Mouse (Mus musculus) layer of hippocampus, postnatal 25 days (tissue): ENCODE measurements around the gene 2610301B20Rik. TPM values are rescaled to one million over a fixed set of nuclear protein-coding genes. Genes with fewer than 3 reads are reported as not detected.
"Not testable (repeated sequence)": the region's sequence is repeated elsewhere in the genome, so short reads cannot be mapped to it uniquely, and the experiment has no call there.

Source experiments
- DNase-seq, 2 experiments: peaks; one replicate each; pipeline ENCODE4 v3.0.0; 2022; ENCODE audit warnings: mixed read lengths in 2 of 2, low spot score in 1 of 2; ENCODE audit errors: extremely low spot score in 1 of 2
- total RNA-seq, 2 experiments: library from RNA; stranded (reverse); gene quantifications; 2 replicates each; pipeline ENCODE4 v1.2.3; 2021

Gene 2610301B20Rik
- total RNA-seq, 2 experiments from 2014 or later: 35.5 to 37.6 TPM

GRCm38 (mm10) chr4:10905234-10905801 is 31.0 kb downstream of the 2610301B20Rik start:
- DNase-seq: no peak

DNA sequence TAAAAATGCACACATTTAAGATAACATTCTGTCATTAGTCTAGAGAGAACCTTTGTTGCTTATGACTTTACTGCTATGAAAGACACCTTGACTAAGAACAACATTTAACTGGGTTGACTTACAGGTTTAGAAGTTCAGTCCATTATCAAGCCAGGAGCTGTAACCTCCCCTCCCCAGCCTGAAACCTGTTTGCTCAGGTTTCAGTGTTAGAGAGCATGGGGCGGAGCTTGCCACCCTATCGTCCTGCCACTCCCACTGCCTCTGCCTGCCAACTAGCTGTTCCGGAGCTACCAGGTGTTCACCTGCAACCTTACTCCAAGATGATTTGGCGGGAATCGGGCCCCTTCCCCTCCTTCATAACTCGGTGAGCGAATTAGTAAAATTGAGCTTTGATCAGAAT is 37.1 kb downstream of the 2610301B20Rik start:
- not testable (repeated sequence) for DNase-seq

DNA sequence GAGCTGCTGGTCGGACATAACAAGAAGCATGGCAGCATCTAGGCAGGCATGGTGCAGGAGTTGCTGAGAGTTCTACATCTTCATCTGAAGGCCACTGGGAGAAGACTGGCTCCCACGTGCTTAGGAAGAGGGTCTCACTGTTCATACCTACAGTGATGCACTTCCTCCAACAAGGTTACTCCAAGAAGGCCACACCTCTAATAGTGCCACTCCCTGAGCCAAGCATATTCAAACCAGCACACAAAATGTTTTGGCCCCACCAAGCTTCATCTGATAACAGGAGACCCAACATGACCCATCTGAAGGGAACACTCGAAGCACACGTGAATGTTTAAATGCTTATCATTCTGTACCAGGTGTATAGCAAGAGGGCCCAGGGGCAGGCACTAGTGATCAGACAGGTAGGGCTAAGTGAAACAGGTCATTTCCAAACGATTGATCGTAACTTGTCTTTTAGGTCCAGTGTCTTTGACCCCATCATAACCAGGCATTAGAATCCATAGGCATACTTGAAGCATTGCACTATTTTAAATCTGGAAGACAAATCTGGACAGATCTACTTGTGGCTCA is 37.7 kb downstream of the 2610301B20Rik start:
- no peak for DNase-seq

DNA sequence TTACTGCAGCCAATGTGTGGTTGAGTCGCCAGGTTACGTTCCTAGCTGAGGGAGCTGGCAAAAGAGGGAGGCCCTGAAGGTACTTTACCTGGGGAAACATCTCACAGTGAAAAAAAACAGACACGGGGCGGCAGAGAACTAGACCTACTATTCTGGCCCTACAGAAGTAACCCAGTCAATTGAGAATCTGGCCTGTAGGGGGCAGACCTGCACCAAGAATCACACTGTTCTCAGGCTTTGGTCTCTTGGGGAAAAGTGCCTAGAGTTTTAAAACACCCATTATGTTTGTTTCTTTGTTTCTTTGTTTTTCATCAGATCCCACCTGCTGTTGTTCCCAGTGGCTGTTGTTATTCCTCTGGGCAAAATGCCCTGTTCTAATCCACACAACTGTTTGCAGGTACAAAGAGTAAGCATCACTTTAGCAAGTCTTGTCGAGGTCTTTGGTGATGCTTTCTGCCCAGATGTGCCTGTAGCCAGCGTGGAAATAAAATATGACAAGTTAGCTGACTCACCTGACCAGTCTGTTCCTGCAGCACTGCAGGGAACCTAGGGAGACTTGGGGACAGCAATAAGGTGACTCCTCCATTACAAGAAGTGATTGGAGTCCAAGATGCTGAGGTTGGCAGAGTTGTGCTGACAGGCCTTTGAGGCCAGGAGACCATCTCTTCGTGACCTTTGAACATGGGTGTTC is 38.5 kb downstream of the 2610301B20Rik start:
- DNase-seq: peak; percentile 87 to 99

GRCm38 (mm10) chr4:10913409-10913808 is 39.1 kb downstream of the 2610301B20Rik start:
- no peak for DNase-seq

GRCm38 (mm10) chr4:10914766-10915165 is 40.5 kb downstream of the 2610301B20Rik start:
- DNase-seq: no peak

DNA sequence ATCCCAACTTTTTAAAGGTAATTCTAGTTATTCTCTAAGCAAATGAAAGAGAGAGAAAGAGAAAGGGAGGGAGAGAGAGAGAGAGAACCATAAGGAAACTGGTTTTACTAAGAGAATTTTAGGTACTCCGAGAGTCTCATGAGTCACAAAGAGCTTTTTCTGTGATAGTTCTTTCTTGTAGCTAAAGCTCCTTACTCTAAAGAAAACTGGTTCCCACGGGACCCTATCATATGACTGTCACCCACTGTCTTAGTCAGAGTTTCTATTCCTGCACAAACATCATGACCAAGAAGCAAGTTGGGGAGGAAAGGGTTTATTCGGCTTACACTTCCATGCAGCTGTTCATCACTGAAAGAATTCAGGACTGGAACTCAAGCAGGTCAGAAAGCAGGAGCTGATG is 41.0 kb downstream of the 2610301B20Rik start:
- no peak for DNase-seq

DNA sequence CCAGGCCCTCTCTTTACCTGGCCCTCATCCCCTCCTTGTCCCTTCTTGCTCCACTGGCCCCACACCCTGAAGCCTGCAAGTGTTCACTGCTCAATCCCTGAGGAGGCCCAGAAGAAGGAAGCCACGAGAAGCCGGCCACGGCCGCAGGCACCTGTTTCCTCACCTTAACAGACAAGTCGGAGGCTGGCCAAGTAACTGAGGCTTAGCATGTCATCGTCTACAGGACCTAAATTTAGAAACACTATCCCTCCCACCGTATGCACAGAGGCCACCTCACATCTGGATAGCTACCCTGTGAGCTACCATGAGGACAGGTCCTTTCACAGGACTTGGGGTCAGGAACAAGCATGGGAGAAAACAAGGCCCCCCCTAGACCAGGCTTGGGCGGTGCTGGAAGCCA is 44.1 kb downstream of the 2610301B20Rik start:
- no peak for DNase-seq

DNA sequence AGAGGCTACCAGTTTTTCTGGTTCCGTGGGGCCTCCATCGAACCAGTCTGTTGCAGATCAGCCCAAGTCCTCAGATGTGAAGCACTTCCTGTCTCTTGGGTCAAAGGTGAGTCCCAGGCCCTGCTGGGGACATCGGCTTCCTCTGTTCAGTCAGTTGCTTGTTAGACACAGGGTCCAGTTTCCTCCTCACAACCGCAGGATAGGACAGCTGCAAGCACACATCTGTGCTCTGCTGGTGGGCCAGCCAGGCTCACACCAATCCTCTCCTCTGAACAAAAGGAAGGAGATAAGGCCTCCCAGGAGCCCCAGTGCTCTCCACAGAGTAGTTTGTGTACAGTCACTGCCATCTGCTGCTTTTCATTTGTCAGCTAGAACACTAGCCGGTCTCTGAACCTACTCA is 44.8 kb downstream of the 2610301B20Rik start:
- DNase-seq: no peak

DNA sequence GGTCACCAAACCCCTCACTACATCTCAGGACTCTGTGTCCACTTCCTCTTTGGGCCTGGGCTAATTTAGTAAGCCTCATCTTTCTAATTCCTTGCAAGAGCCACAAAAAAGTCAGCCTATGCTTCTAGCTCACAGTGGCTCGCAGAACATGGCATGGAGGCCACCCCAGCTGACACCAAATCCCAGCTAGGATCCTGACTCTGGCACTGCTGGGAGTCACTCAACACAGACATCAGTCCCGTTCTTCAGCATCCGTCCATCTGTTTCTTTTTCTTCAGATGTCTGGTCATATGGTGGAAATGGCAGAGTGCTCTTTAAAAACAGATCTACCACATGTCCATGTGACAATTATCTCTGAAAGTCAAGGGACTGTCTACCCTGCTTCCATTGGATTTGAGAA is 45.2 kb downstream of the 2610301B20Rik start:
- DNase-seq: no peak

DNA sequence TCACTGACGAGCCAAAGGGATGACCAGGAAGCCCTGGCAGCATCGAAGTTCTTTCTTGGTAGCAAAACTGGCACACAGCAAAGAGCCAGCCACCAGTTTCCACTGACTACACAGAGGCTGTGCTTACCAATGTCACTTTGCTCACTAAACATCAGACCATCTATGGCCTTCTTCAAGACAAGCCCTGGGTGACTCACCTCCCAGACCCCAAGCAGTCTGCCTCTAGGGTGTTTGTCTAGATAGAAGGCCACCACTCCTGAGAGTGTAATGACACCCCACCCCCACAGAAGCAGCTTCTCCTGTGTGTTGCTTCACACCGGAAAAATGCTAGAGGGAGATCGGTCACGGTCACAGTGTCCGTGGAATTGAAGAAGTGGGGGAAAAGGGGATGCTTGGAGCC is 45.7 kb downstream of the 2610301B20Rik start:
- DNase-seq: no peak

DNA sequence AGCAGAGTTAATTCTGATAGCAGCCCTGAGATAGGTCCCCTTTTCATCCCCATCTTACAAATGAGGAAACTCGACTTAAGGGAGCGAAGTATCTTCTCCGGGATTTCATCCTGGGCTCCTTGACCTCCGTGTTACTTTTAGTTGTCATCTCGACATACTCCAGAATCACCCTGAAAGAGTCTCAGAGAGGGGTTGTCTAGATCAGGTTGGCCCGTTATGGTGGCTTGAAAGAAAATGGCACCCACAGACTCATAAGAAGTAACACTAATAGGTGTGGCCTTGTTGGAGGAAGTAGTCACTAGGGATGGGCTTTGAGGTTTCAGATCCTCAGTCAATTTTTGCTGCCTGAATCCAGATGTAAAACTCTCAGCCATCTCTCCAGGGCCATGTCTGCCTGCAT is 46.3 kb downstream of the 2610301B20Rik start:
- DNase-seq: no peak

DNA sequence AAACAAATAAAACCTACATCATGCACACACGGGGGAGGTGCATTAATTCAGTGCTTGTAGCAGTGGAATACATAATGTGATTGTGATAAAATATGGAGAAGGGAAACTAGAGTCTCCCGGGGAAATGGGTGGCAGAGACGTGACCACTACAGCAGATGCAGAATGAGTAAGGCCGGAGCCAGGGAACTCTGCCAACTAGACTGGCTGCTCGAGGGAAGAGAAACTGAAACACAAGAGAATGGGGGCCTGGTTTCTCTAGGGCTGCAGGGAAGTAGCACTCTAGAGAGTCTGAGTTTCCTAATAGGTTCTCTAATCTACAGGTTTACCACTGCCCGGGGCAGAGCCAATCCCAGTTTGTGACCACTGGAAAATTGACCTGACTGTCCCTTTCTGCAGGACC is 48.9 kb downstream of the 2610301B20Rik start:
- DNase-seq: peak in 1 of 2 experiments; percentile 53

- no peak for DNase-seq
Observed at GRCm38 (mm10) chr4:10924140-10924539, 49.8 kb downstream of the 2610301B20Rik start.

- DNase-seq: no peak
Observed at GRCm38 (mm10) chr4:10924541-10924940, 50.2 kb downstream of the 2610301B20Rik start.

GRCm38 (mm10) chr4:10926416-10926815 is 52.1 kb downstream of the 2610301B20Rik start:
- DNase-seq: no peak

DNA sequence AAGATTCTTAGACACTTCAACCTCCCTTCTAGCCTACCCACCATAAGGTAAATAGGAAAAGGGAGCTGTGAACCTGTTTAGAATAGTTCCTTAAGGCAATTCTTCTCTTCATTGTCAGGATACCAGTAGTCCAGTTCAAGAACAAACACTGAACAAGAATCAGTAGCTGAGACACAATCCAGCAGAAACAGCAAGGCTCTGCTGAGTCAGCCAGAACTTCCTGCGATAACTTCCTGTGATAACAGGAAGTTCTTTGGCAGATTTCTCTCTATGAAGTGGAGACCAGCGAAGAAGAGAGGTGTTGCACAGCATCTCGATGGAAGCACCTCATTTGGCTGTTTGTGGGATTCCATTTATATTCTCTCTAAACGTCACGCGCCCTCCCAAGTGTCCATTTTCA is 53.9 kb downstream of the 2610301B20Rik start:
- no peak for DNase-seq

DNA sequence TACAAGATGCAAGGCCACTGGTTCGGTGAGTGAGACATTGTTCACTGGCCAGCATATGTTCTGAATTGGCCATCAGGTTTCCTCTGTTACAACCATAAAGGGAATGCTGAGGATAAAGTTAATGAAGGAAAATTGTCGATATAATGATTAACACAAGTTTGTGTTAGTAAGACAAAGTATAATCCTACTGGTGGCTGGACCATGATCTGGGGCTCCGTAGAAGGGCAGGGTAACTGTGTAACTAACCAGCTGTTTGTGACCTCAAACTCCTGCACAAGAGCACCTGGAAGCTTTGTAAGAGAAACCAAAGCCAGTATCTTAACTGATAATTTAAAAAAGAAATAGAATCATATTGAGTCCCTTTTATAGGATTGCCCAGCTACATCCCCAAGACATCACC is 55.4 kb downstream of the 2610301B20Rik start:
- no peak for DNase-seq

DNA sequence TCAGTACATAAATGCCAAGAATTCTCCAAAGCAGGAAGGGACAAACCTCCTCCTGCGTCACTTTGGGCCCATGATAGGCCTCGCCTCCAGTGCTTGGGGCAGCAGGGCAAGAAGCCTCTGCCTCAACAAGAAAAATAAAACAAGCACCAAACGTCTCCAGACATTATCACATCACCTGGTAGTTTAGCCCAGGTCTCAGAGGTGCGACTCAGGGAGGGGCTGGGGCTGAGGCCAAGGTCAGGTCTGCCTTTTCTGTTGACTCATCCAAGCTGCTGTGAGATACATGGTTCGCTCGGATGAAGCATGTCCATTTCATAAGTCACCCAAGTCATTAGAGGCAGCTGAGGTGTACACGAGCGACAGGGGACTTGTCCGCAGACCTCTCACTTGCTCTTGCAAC is 56.7 kb downstream of the 2610301B20Rik start:
- no peak for DNase-seq

DNA sequence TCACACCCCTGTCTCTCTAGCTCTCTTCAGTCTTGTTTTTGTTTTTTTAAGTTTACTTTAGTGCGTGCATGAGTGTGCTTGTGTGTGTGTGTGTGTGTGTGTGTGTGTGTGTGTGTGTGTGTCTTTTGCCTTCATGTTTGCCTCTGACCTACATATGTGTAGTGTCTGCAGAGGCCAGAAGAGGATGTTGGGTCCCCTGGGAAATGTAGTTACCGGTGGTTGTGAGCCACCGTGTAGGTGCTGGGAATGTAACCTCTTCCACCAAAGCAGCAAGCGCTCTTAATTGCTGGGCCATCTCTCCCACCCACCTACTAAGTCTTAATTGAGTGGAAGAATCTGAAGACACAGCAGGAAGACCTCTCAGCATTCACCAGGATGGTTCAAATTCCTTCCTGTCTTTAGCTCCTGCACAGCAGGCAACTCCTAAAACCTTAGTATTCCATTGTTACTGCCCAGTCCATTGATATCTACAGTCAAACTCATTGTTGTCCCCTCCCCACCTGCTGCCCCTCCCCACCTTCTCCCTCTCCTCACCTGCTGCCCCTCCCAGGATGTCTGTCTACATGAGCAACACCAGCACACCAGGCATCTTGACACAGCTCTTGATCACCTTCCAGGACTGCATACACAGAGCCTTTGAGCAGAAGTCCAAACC is 57.9 kb downstream of the 2610301B20Rik start:
- DNase-seq: no peak

DNA sequence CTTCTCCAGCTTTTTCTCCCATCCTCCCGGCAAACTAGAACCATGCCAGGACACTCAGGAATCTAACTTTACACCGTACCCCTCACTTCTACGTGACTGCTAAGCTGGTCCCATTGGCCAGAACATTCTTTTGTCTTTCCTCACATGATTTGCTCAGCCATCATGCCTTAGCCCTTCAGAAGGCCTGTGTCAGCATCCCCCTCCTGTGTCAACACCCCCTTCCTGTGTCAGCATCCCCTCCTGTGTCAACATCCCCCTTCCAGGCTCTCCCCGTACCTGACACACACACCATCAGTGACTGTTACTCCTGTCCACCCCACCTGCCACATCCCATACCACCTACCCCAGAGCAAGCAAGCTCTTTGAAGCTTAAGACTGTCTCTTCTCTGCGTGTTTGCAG is 58.5 kb downstream of the 2610301B20Rik start:
- no peak for DNase-seq

- DNase-seq: no peak
Observed at GRCm38 (mm10) chr4:10936766-10937165, 62.5 kb downstream of the 2610301B20Rik start.
